Mouse (Mus musculus): ENCODE measurements around the gene Mlycd. TPM values are rescaled to one million over a fixed set of nuclear protein-coding genes. Genes with fewer than 3 reads are reported as not detected.
"Not testable (repeated sequence)": the region's sequence is repeated elsewhere in the genome, so short reads cannot be mapped to it uniquely, and the experiment has no call there.

Gene Mlycd
- polyA plus RNA-seq, 1 experiment from 2014 or later = 21.9 TPM

GRCm38 (mm10) chr8:119356631-119357030, 38.0 kb upstream of the Mlycd start:
- H3K4me2 ChIP-seq (ENCODE audit: low read length); H3K27ac ChIP-seq; H3K9me3 ChIP-seq (replicated peaks; ENCODE audit: low read length); H3K4me1 ChIP-seq (replicated peaks; ENCODE audit: insufficient read depth, low read length); H3K9ac ChIP-seq (ENCODE audit: low read depth, low read length); H3K36me3 ChIP-seq (ENCODE audit: insufficient read depth, low read length); H3K4me3 ChIP-seq (replicated peaks; ENCODE audit: low read depth, low read length); ATAC-seq (replicated peaks; ENCODE audit: low FRiP score, low read depth); H3K27me3 ChIP-seq (ENCODE audit: insufficient read depth, low read length): not testable (repeated sequence)
- peak; percentile 14 for DNase-seq (ENCODE audit: low spot score)
- peak; percentile 62 for TF ChIP-seq CTCF (IDR thresholded peaks at IDR 0.05; ENCODE audit: low read depth)
- 66% methylated on average over 5 of the region's 5 CpGs for WGBS

GRCm38 (mm10) chr8:119358175-119358574, 36.5 kb upstream of the Mlycd start:
- Histone ChIP-seq H3K4me2 (ENCODE audit: low read length) (no peak overlapping the region), H3K27me3 (ENCODE audit: insufficient read depth, low read length) (no peaks in the 10 kb centered on the region), H3K4me3 (replicated peaks; ENCODE audit: low read depth, low read length) (no peak overlapping the region), H3K36me3 (ENCODE audit: insufficient read depth, low read length) (no peaks in the 10 kb centered on the region), H3K4me1 (replicated peaks; ENCODE audit: insufficient read depth, low read length) (no peaks in the 10 kb centered on the region), H3K9ac (ENCODE audit: low read depth, low read length) (no peak overlapping the region), H3K27ac (no peak overlapping the region), H3K9me3 (replicated peaks; ENCODE audit: low read length) (no peaks in the 10 kb centered on the region)
- no peak for TF ChIP-seq CTCF (IDR thresholded peaks at IDR 0.05; ENCODE audit: low read depth)
- 80% methylated on average over 7 of the region's 7 CpGs for WGBS
- no peak for ATAC-seq (replicated peaks; ENCODE audit: low FRiP score, low read depth)
- DNase-seq (ENCODE audit: low spot score) = no peak

- 48% methylated on average over 14 of the region's 14 CpGs for WGBS
- Histone ChIP-seq H3K9me3 (replicated peaks; ENCODE audit: low read length) (no peaks in the 10 kb centered on the region), H3K36me3 (ENCODE audit: insufficient read depth, low read length) (no peaks in the 10 kb centered on the region), H3K27ac (no peak overlapping the region), H3K27me3 (ENCODE audit: insufficient read depth, low read length) (no peaks in the 10 kb centered on the region), H3K4me3 (replicated peaks; ENCODE audit: low read depth, low read length) (no peak overlapping the region), H3K4me1 (replicated peaks; ENCODE audit: insufficient read depth, low read length) (no peaks in the 10 kb centered on the region), H3K9ac (ENCODE audit: low read depth, low read length) (no peak overlapping the region), H3K4me2 (ENCODE audit: low read length) (no peak overlapping the region)
- 0 out of 2 replicates have a peak, but pooled peaks have one; percentile 21 for ATAC-seq (replicated peaks; ENCODE audit: low FRiP score, low read depth)
- DNase-seq (ENCODE audit: low spot score) = no peak
- TF ChIP-seq CTCF (IDR thresholded peaks at IDR 0.05; ENCODE audit: low read depth) = peak; percentile 74
Observed at GRCm38 (mm10) chr8:119358836-119359235, 35.8 kb upstream of the Mlycd start.

GRCm38 (mm10) chr8:119360686-119361295, 33.9 kb upstream of the Mlycd start:
- ATAC-seq (replicated peaks; ENCODE audit: low FRiP score, low read depth) (no peak), DNase-seq (ENCODE audit: low spot score) (no peak)
- H3K27ac ChIP-seq = no peak overlapping the region
- H3K36me3 ChIP-seq (ENCODE audit: insufficient read depth, low read length) = no peaks in the 10 kb centered on the region
- no peaks in the 10 kb centered on the region for H3K9me3 ChIP-seq (replicated peaks; ENCODE audit: low read length)
- H3K4me1 ChIP-seq (replicated peaks; ENCODE audit: insufficient read depth, low read length) = no peaks in the 10 kb centered on the region
- H3K9ac ChIP-seq (ENCODE audit: low read depth, low read length) = no peak overlapping the region
- WGBS = 68% methylated on average over 8 of the region's 8 CpGs
- TF ChIP-seq CTCF (IDR thresholded peaks at IDR 0.05; ENCODE audit: low read depth) = no peak
- H3K27me3 ChIP-seq (ENCODE audit: insufficient read depth, low read length) = no peaks in the 10 kb centered on the region
- H3K4me3 ChIP-seq (replicated peaks; ENCODE audit: low read depth, low read length) = no peak overlapping the region
- H3K4me2 ChIP-seq (ENCODE audit: low read length) = no peak overlapping the region

GRCm38 (mm10) chr8:119374716-119375115, 20.0 kb upstream of the Mlycd start:
- not testable (repeated sequence) for H3K4me1 ChIP-seq (replicated peaks; ENCODE audit: insufficient read depth, low read length); DNase-seq (ENCODE audit: low spot score); ATAC-seq (replicated peaks; ENCODE audit: low FRiP score, low read depth); H3K9me3 ChIP-seq (replicated peaks; ENCODE audit: low read length); H3K4me2 ChIP-seq (ENCODE audit: low read length); H3K9ac ChIP-seq (ENCODE audit: low read depth, low read length); H3K27ac ChIP-seq; H3K36me3 ChIP-seq (ENCODE audit: insufficient read depth, low read length); H3K27me3 ChIP-seq (ENCODE audit: insufficient read depth, low read length); H3K4me3 ChIP-seq (replicated peaks; ENCODE audit: low read depth, low read length)
- 85% methylated on average over 9 of the region's 9 CpGs for WGBS

- H3K27me3 ChIP-seq (ENCODE audit: insufficient read depth, low read length) = no peaks in the 10 kb centered on the region
- H3K27ac ChIP-seq = no peak overlapping the region
- no peak overlapping the region for H3K4me3 ChIP-seq (replicated peaks; ENCODE audit: low read depth, low read length)
- H3K9me3 ChIP-seq (replicated peaks; ENCODE audit: low read length) = no peaks in the 10 kb centered on the region
- H3K4me2 ChIP-seq (ENCODE audit: low read length) = no peak overlapping the region
- ATAC-seq (replicated peaks; ENCODE audit: low FRiP score, low read depth) = no peak
- no peaks in the 10 kb centered on the region for H3K4me1 ChIP-seq (replicated peaks; ENCODE audit: insufficient read depth, low read length)
- TF ChIP-seq CTCF (IDR thresholded peaks at IDR 0.05; ENCODE audit: low read depth) = no peak
- DNase-seq (ENCODE audit: low spot score) = no peak
- no peaks in the 10 kb centered on the region for H3K36me3 ChIP-seq (ENCODE audit: insufficient read depth, low read length)
- WGBS = 70% methylated on average over 7 of the region's 7 CpGs
- H3K9ac ChIP-seq (ENCODE audit: low read depth, low read length) = no peak overlapping the region
Observed at GRCm38 (mm10) chr8:119378476-119378875, 16.2 kb upstream of the Mlycd start.

- Histone ChIP-seq H3K36me3 (ENCODE audit: insufficient read depth, low read length) (no peaks in the 10 kb centered on the region), H3K9ac (ENCODE audit: low read depth, low read length) (no peak overlapping the region), H3K27ac (no peak overlapping the region), H3K27me3 (ENCODE audit: insufficient read depth, low read length) (no peaks in the 10 kb centered on the region), H3K4me1 (replicated peaks; ENCODE audit: insufficient read depth, low read length) (no peaks in the 10 kb centered on the region), H3K9me3 (replicated peaks; ENCODE audit: low read length) (no peaks in the 10 kb centered on the region), H3K4me3 (replicated peaks; ENCODE audit: low read depth, low read length) (no peak overlapping the region), H3K4me2 (ENCODE audit: low read length) (no peak overlapping the region)
- WGBS = 35% methylated on average over 4 of the region's 4 CpGs
- peak; percentile 28 for DNase-seq (ENCODE audit: low spot score)
- ATAC-seq (replicated peaks; ENCODE audit: low FRiP score, low read depth) = no peak
- TF ChIP-seq CTCF (IDR thresholded peaks at IDR 0.05; ENCODE audit: low read depth) = peak; percentile 64
Observed at GRCm38 (mm10) chr8:119380619-119381018, 14.1 kb upstream of the Mlycd start.

Data from kidney, postnatal 0 days (tissue).